ENCODE assay signal across 10 mouse cellular contexts in genomic region chr8:123185566-123186409, GRCm38 (mm10). TPM values are rescaled to one million over a fixed set of nuclear protein-coding genes. Genes with fewer than 3 reads are reported as not detected.
DNase-seq lines count a peak whose midpoint lies in the region; ATAC-seq and TF ChIP-seq lines count a peak whose summit lies in the region.
"Had no signal": no experiment of that assay in that cellular context is flagged by ENCODE, and none has a peak within 500 bp of the region (broad histone marks: within the 10 kb centered on the region; RNA-seq: fewer than 3 reads in every experiment).

TSS of gene Dpep1 (plus strand) at chr8:123186242.

- 32% methylated on average over 19 of the region's 19 CpGs for WGBS in intestine, postnatal 0 days
- 61% methylated on average over 19 of the region's 19 CpGs for WGBS in midbrain, embryonic 14.5 days

- no peaks in the 10 kb centered on the region for H3K9me3 ChIP-seq in intestine, postnatal 0 days (ENCODE audit: control insufficient read depth)
- no peaks in the 10 kb centered on the region for H3K9me3 ChIP-seq in midbrain, embryonic 14.5 days (ENCODE audit: control insufficient read depth, low read length)

- H3K4me3 ChIP-seq in intestine, postnatal 0 days (ENCODE audit: low read depth, low read length), result no peak within 1 kb of the TSS
- no peak within 1 kb of the TSS for H3K4me3 ChIP-seq in left cerebral cortex, adult 2 months
- H3K4me3 ChIP-seq in midbrain, embryonic 14.5 days (replicated peaks; ENCODE audit: low read depth, low read length), result no peak within 1 kb of the TSS

- H3K27me3 ChIP-seq in intestine, postnatal 0 days (replicated peaks; ENCODE audit: control insufficient read depth, insufficient read depth, low read length), result no peaks in the 10 kb centered on the region
- no peaks in the 10 kb centered on the region for H3K27me3 ChIP-seq in midbrain, embryonic 14.5 days (ENCODE audit: control insufficient read depth, insufficient read depth, low read length)

- H3K4me1 ChIP-seq in intestine, postnatal 0 days (replicated peaks; ENCODE audit: control insufficient read depth, insufficient read depth, low read length), result no peaks in the 10 kb centered on the region
- no peaks in the 10 kb centered on the region for H3K4me1 ChIP-seq in midbrain, embryonic 14.5 days (ENCODE audit: control insufficient read depth, insufficient read depth, low read length)

- peak within 1 kb of the TSS; percentile 54 for H3K27ac ChIP-seq in intestine, postnatal 0 days (ENCODE audit: low read depth, low read length)
- H3K27ac ChIP-seq in left cerebral cortex, adult 2 months, result no peak within 1 kb of the TSS
- no peak within 1 kb of the TSS for H3K27ac ChIP-seq in midbrain, embryonic 14.5 days (replicated peaks; ENCODE audit: low read depth, low read length)
- H3K27ac ChIP-seq: liver, embryonic 14.5 days had no signal

- no peaks in the 10 kb centered on the region for H3K36me3 ChIP-seq in intestine, postnatal 0 days (ENCODE audit: control insufficient read depth, insufficient read depth)
- H3K36me3 ChIP-seq in midbrain, embryonic 14.5 days (ENCODE audit: control insufficient read depth, insufficient read depth, low read length), result no peaks in the 10 kb centered on the region

- DNase-seq in adrenal gland, postnatal 14 days, result peak; percentile 57
- DNase-seq in gastrocnemius, adult 8-10 months (ENCODE audit: low spot score in 2 of 2), result peak; percentile 45 to 56
- peak; percentile 76 for DNase-seq in lung, postnatal 10 days
- DNase-seq in cerebellum, postnatal 4 days (ENCODE audit: low spot score in 2 of 2), result no peak
- no peak for DNase-seq in left cerebral cortex, adult 2 months (ENCODE audit: extremely low spot score in 1 of 2, low spot score in 2 of 2)
- DNase-seq in midbrain, embryonic 14.5 days, result no peak

- no peak within 1 kb of the TSS for H3K4me2 ChIP-seq in intestine, postnatal 0 days (replicated peaks; ENCODE audit: low read depth)
- no peak within 1 kb of the TSS for H3K4me2 ChIP-seq in midbrain, embryonic 14.5 days (ENCODE audit: low read length)

- intact Hi-C loops in left cerebral cortex, adult 2 months (cut with DNase I), result loop anchor here (5.0 kb wide), 1 partner anchor 38 kb away; no protein-coding TSS in a partner anchor

- H3K9ac ChIP-seq in intestine, postnatal 0 days (ENCODE audit: low read depth, low read length), result peak within 1 kb of the TSS; percentile 22; the same call in 1 of the 2 replicates
- H3K9ac ChIP-seq in midbrain, embryonic 14.5 days (replicated peaks; ENCODE audit: low read length), result no peak within 1 kb of the TSS
- H3K9ac ChIP-seq: liver, embryonic 14.5 days had no signal

- ATAC-seq in intestine, postnatal 0 days, result no peak
- ATAC-seq in megakaryocyte, adult 5-6 weeks (ENCODE audit: poor library complexity, severe bottlenecking), result no peak
- ATAC-seq in midbrain, embryonic 14.5 days (ENCODE audit: low FRiP score, low TSS enrichment), result no peak
- ATAC-seq: Patski had no signal

- no peak for TF ChIP-seq CTCF in intestine, postnatal 0 days (IDR thresholded peaks at IDR 0.05; ENCODE audit: low read depth)
- no peak for TF ChIP-seq CTCF in left cerebral cortex, adult 2 months (IDR thresholded peaks at IDR 0.05)

RNA-seq across cellular contexts. Expression of gene Dpep1, which starts in this region (rescaled TPM):
- total RNA-seq in adrenal gland, postnatal 14 days (2021), result 33.6 and 54.6 TPM in 2 replicates
- total RNA-seq in gastrocnemius, adult 8-10 months (2022), result 10 to 100 TPM in 2 of 4 experiments, 1 to 10 TPM in 2; 5.6 to 14.7 (median 9.7) TPM
- polyA plus RNA-seq in intestine, postnatal 0 days (2015; fragmentation: Nextera tagmentation; extraction: Ambion mirVana), result 30.8 and 32.7 TPM in 2 replicates
- not detected for total RNA-seq in left cerebral cortex, adult 2 months (2021)
- 0.36 and 1.8 TPM in 2 replicates for total RNA-seq in megakaryocyte, adult 5-6 weeks (2015)
- 0.24 and 0.33 TPM in 2 replicates for total RNA-seq in megakaryocyte, adult 5-6 weeks (2017)
- polyA plus RNA-seq in midbrain, embryonic 14.5 days (2014; fragmentation: Nextera tagmentation; extraction: Ambion mirVana), result not detected in 2 replicates
- polyA plus RNA-seq: Patski had no signal

Comparison
In these comparisons a context has a peak if more than half of its experiments do, and no peak if none do; other contexts are left out.
1. RNA of gene Dpep1 (polyA plus RNA-seq): 30.8 to 32.7 TPM in intestine, postnatal 0 days; not detected in midbrain, embryonic 14.5 days; every median in the first group is over 10 times any median in the second.
2. DNase-seq: peak in adrenal gland, postnatal 14 days (single experiment), gastrocnemius, adult 8-10 months (2 of 2) and lung, postnatal 10 days (single experiment); none in cerebellum, postnatal 4 days (0 of 2), left cerebral cortex, adult 2 months (0 of 2) and midbrain, embryonic 14.5 days (single experiment).